Mouse (Mus musculus) ovary, adult 18-20 months (tissue): ENCODE data around the gene Rab23.
"Not testable (repeated sequence)": the region's sequence is repeated elsewhere in the genome, so short reads cannot be mapped to it uniquely, and the experiment has no call there.

Experiments
- DNase-seq: peaks from one replicate; pipeline ENCODE4 v3.0.0; 2022; ENCODE audit warnings: low spot score, mixed read lengths

The Rab23 gene

DNA sequence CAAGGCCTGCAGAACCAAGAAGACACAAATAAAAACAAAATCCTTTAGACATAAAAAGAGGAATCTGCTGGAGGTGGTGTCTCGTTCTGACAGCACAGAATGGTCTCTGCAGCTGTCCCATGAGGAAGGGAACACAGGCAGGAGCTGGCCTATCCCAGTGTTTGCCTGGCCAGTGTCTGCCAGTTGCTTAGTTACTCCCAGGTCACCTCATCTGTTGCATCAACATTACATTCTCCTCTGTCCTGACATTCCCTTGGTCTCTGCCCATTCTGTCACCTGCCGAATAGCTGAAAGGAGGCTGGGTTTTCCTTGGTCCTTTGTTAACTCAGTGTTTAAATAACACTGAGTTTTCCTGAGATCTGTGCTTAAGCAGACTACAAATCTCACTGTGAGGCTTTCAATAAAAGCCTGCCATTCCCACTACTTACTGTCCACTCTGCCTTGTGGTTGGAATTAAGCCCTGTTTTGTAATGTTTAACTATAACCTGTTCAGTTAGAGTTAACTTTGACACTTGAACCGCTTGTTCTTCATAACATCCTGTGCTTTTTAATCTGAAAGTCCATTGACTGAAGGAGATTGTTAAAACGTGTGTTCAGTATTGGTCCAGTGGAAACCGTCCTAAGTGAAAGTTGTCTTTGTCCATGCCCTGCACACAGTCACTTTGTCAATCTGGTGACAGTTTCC is 14.5 kb downstream of the Rab23 start:
- DNase-seq = no peak

DNA sequence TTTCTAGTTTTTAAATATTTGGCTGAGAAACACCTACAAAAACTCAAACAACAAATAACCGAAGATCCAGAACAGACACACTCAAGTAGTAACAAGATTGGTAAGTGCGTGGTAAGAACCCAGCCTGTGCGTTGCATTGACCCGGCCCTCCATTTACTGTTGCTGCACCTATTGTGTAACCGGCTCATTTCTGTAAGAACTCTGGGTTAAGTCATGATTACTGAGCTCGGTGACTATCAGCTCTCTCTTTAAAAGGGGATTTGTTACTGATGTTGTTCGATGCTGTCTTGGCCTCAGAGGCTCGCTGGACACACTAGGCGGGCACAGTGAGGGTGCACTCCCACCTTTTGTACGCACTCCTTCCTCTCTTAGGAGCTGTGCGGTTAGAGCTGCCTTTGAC is 18.6 kb downstream of the Rab23 start:
- DNase-seq = no peak

GRCm38 (mm10) chr1:33738681-33739278 is 19.1 kb downstream of the Rab23 start:
- DNase-seq = no peak

DNA sequence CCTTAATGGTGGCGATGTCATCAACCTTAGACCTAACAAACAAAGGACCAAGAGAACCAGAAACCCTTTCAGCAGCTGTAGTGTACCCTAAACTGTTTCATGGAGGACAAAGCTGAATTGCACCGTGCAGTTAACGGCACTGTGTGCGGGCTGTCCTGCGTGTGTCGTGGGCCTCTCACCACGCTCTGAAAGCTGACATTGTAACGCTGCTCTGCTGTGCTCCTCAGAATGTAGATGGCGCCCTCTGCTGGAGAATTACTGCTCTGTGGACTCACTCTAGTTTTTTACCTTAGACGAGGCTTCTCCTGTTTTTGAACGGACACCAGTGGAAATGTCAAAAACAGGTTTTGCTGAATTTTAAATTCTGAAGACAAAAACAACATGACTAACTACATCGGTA is 19.6 kb downstream of the Rab23 start:
- DNase-seq = no peak

- DNase-seq = no peak
Observed at GRCm38 (mm10) chr1:33742903-33743302, 23.2 kb downstream of the Rab23 start.

DNA sequence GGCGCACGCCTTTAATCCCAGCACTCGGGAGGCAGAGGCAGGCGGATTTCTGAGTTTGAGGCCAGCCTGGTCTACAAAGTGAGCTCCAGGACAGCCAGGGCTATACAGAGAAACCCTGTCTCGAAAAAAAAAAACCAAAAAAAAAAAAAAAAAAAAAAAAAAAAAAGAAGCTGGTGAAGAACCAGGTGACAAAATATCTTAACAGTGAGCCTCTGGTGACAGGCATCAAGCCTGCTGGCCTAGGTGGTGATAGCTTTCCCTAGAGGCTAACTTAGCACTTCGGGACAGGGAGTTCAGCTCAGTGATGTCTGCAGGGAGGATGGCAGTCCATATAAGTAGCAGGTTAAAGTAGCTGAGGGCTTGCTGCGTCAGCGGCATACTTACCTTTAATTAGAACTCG is 25.1 kb downstream of the Rab23 start:
- not testable (repeated sequence) for DNase-seq

- DNase-seq = no peak
Observed at GRCm38 (mm10) chr1:33745901-33746300, 26.2 kb downstream of the Rab23 start.

- DNase-seq = no peak
Observed at GRCm38 (mm10) chr1:33749109-33749508, 29.4 kb downstream of the Rab23 start.

DNA sequence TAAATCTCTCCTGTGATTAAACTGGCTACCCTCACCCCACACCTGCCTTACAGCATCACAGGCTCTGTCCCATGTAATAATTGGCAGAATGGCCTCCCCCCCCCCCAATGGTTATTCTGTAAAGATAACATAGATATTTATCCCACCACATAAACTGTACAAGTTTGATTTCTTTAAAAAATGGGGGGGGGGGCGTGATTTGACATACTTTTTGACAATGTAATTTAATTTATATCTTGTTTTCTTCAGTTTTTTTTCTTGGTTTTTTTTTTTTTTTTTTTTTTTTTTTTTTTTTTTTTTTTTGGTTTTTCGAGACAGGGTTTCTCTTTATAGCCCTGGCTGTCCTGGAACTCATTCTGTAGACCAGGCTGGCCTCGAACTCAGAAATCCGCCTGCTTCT is 30.0 kb downstream of the Rab23 start:
- DNase-seq = not testable (repeated sequence)

- DNase-seq = no peak
Observed at GRCm38 (mm10) chr1:33751283-33751682, 31.6 kb downstream of the Rab23 start.

- no peak for DNase-seq
Observed at GRCm38 (mm10) chr1:33754089-33754488, 34.4 kb downstream of the Rab23 start.

- no peak for DNase-seq
Observed at GRCm38 (mm10) chr1:33754965-33755735, 35.5 kb downstream of the Rab23 start.

DNA sequence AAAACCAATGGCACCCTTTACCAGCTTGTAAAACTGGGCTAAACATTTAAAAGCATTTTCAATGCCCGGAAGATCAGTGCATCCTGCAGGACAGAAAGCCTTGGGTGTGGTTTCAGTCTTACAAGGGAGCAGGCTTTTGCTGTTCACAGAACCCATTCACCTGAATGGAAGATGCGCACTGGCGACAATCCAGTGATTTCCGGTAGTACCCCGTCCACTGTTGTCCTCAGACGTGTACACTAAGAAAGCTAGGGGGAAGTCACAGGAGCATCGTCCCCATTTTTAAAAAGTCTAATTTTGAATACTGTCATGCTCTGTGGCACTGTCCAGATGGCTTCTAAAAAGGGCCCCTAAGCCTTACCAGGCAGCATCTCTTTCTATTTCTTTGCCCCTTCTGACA is 36.1 kb downstream of the Rab23 start:
- DNase-seq = no peak

DNA sequence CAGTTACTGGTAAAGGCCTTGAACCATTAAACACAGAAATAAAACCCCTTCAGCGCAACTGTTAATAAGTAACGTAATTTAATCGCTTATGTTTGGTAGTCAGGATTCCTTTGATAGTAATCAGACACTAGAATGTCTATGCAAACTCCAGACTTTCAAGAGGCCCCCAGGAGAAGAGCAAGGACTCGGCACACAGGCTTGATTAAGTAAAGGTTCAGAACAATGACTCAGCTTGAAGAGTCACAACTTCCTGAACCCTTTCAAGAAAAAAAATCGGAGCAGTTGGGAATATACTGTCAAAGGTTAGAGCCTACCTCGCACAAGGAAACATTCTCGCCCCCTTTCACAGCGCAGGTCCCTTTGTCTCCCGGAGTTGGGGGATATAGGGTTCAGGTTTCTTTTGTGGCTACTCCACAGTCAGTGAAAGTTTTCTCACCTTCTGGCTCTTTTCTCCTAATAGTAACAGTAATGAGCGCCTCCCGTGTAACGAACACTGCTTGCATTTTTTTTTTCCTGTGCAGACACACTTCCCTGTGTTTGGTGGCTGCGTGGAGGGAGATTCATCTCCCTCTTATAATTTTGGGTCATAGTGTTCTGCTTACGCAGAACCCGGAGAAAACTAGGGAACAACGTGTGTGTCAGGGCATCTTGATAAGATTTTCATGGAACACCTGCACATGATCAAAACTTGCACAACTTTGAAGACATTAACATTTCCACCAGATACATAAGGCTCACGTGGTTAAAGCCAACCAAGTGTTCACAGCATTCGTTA is 36.8 kb downstream of the Rab23 start:
- no peak for DNase-seq

DNA sequence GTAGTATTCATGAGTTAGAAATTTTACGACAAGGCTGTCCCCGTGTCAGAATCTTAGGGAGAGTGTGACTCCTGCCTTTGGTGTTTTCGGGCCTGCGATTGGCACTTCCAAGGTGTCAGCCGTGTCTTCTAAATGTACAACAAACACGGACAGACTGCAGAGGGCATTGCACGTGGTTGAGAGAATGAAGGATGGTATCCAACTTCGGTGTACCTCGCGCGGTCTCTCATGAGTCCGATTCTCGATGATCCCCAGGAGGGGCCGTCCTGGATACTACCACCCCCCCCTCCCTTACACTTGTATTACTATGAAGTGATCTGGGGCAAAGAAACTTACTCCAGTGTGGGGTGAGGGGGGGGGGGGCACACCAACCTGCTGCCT is 37.3 kb downstream of the Rab23 start:
- DNase-seq = no peak

DNA sequence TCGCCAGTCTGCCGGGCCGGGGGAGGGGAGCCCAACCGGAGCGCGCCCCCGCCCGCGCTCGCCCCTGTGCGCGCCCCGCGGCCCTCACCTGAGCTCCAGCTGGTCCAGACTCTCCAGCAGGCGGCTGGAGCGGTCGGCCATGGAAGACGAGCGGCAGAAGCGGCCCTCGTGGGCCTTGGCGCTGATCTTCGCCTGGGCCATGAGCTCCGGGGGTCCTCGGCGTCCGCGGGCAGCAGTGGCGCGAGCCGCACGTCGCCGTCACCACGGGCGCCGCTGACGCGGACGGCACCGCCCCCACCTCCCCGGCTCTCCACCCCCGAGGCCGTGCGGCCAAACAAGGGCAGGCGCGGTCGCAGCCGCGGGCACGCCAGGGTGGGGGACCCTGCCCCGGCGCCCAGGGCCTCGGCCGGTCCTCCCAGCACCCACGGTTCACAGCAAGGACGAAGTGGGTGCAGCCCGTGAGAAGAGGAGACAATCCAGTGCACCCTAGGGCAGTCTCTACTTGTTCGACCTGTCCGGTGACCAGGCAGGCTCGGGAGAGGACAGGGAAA is 37.9 kb downstream of the Rab23 start, which contains the start of gene Bag2:
Bag2 (minus strand) TSS at position 305 of the 551 bp plus-strand sequence.
- DNase-seq = peak; percentile 42

DNA sequence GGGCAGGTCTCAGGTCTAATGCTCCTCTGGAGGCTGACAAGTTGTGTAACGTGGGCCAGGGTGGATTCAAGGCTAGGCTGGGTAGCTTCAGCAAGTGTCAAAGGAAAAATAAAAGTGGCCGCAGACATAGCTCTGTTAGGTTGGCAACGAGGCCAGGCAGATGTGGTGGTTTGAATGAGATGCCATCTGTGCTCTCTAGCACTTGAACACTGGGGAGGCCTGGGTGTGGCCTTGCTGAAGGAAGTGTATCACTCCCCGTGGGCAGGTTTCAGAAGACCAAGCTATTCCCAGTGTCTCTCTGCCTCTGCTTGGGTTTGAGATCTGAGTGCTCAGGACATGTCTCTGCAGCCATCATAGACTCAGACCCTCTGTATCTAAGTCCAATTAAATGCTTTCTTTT is 38.8 kb downstream of the Rab23 start:
- DNase-seq = no peak

- no peak for DNase-seq
Observed at GRCm38 (mm10) chr1:33763826-33764225, 44.1 kb downstream of the Rab23 start.

DNA sequence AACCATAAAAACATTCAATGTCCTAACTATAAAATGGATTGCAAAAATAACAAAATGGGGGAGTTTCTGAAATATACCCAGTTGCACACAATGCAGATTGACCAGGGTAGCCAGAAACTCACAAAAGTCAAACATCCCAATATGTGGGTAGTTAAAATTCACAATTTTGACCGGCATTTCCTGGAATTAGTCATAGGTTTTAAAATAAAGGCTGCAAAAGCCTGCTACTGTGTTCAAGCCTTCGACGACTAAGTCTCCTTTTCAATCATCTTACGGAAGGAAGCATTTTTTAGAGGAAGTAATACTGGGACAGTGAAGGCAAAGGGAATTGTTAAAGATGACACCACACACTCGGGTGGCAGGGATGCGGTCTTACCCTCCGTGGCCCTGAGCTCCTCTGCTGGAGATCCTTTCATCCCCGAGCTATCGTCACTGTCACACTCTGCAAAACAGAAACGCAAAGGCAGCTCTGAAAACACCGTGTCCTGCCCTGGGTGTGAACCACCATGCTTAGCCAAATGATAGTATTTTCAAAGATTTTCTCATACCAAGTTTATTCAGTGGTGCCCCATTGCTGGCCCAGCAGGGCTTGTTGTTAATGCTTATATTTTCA is 45.9 kb downstream of the Rab23 start:
- DNase-seq = no peak

GRCm38 (mm10) chr1:33766520-33767508 is 47.1 kb downstream of the Rab23 start:
- no peak for DNase-seq
